Mouse (Mus musculus): ENCODE measurements at regions not wholly inside any gene's neighbourhood (a gene's known extent, or its start where the extent isn't known, plus 50 kb on each side); places are given as distances from the start of the nearest gene placed in this dataset.
"Not testable (repeated sequence)": the region's sequence is repeated elsewhere in the genome, so short reads cannot be mapped to it uniquely, and the experiment has no call there.

DNA sequence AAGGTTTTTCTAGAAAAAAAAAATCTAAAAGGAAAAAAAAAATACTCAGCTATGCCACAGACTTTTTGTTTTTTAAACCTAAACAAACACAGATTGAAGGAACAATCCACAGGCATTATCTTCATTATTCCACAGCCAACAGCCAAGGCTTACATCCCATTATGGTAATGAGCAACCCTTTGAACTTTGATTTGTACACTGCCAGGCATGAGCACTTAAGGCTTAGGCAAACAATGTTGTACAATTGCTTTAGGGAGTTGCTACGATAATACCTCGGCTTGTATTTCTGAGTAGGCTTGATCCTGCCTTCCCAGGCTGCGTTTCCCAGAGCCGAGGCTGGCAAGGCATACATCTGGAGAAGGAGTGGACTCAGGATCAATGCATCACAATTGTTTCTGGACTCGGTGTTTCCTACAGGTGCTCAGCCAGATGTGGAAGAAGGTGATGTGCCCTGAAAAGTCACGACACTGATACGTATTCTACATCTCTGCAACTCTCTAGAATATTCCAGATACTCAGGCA lies 409.0 kb upstream of the Igfbp7 start:
- in situ Hi-C loops (cut with MboI, MseI): no loop called here

DNA sequence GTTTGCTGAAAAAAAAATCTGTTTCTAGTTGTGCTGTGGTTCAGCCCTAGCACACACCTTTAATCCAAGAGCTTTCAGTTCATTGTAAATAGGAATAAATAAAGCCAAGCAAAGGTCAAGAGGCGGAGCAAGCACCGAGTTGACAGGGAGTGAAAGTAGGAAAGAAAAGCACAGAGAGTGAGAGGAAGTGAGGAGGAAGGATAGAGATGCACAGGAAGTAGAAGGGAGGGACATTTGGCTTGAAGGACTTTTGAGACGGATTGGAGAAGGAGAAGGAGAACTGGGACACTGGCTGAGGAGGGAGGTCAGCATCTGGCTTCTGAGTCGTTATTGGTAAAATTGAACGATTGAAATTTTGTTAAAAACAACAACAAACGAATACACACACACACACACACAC lies 402.0 kb upstream of the Igfbp7 start:
- in situ Hi-C loops (cut with MboI, MseI): loop anchor here in 1 of 2 experiments (10.0 kb wide), 1 partner anchor 335 kb away; no protein-coding TSS in a partner anchor

- in situ Hi-C loops (cut with MboI, MseI): loop anchor here in 1 of 2 experiments (10.0 kb wide), 1 partner anchor 333 kb away; no protein-coding TSS in a partner anchor
Measured at GRCm38 (mm10) chr5:77807726-77808125, 399.9 kb upstream of the Igfbp7 start.

GRCm38 (mm10) chr5:77806334-77807157 lies 398.7 kb upstream of the Igfbp7 start:
- in situ Hi-C loops (cut with MboI, MseI): loop anchor here in 1 of 2 experiments (10.0 kb wide), 1 partner anchor 332 kb away; no protein-coding TSS in a partner anchor

DNA sequence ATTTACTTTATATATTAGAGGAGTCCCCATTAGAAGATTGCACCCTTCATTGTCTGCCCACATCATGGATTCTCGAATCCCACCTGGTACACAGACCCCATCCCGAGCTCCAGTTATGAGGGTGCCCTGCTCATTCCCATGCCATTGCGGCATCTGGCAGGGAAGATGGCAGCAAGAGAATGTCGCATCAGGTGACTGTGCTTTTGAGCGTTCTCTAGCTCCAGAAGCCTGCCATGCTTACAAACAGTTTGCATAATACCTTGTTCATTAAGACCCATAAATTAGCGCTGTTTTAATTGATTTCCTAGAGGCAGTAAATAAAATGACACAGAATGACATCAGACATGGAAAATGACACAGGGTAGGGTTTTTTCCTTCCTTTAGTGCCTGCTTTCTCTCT lies 398.0 kb upstream of the Igfbp7 start:
- in situ Hi-C loops (cut with MboI, MseI): loop anchor here in 1 of 2 experiments (10.0 kb wide), 1 partner anchor 331 kb away; no protein-coding TSS in a partner anchor

DNA sequence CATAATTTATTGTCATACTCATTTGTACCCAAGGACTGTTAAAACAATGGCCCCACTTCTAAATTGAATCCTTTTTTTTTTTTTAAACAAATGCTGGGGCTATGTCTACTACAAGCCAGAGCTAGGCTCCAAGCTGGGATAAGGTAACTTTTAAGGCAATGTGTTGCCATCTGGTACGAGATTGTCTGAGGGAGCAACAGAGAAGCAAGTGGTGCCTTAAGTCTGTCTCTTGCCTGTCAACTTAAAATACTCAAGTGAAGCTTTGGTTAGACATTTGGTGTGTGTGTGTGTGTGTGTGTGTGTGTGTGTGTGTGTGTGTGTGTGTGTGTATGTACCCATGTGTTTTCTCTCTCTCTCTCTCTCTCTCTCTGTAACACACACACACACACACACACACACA lies 397.5 kb upstream of the Igfbp7 start:
- in situ Hi-C loops (cut with MboI, MseI): loop anchor here in 1 of 2 experiments (10.0 kb wide), 1 partner anchor 331 kb away; no protein-coding TSS in a partner anchor

DNA sequence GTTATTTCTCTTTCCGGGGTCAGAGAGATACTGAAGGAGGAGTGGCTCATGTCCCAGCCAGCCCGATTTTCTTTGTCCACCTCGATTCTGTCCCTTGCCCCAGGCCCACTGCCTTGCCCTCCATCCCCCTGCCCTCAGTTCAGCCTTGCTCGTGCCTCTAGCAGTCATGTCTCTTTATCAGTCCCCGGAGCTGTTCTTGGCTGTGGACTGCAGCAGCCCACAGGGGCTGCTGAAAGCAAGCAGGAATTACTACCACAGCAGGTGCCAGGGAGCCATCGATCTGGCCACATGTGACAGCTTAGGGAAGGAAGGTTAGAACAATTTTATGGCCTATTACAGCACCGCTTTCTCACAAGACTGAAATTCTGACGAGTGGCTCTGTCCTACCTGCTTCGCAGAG lies 396.3 kb upstream of the Igfbp7 start:
- in situ Hi-C loops (cut with MboI, MseI): loop anchor here in 1 of 2 experiments (10.0 kb wide), 1 partner anchor 329 kb away; no protein-coding TSS in a partner anchor

- in situ Hi-C loops (cut with MboI, MseI): loop anchor here in 1 of 2 experiments (10.0 kb wide), 1 partner anchor 329 kb away; no protein-coding TSS in a partner anchor
Measured at GRCm38 (mm10) chr5:77803562-77803961, 395.7 kb upstream of the Igfbp7 start.

- in situ Hi-C loops (cut with MboI, MseI): no loop called here
Measured at GRCm38 (mm10) chr5:77796960-77797359, 389.1 kb upstream of the Igfbp7 start.

GRCm38 (mm10) chr5:77795766-77796165 lies 387.9 kb upstream of the Igfbp7 start:
- in situ Hi-C loops (cut with MboI, MseI): no loop called here

DNA sequence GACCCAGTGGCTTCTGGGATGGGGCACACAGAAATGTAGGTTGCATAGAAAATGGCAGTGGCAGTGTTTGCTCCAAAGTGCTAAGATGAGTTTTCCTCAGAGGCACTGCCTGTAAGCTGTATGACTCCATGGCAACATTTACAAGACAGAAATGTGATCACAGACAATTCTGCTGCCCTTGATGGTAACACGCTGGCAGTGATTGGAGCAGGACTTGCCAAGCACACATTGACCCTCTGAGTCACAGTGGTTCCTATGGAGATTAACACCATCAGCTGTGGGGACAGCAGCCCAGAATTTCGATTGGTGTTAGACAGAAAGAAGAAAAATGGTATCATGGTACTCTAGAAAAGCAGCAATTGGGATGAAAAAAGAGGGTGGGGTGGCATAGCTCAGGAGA lies 376.1 kb upstream of the Igfbp7 start:
- in situ Hi-C loops (cut with MboI, MseI): no loop called here

DNA sequence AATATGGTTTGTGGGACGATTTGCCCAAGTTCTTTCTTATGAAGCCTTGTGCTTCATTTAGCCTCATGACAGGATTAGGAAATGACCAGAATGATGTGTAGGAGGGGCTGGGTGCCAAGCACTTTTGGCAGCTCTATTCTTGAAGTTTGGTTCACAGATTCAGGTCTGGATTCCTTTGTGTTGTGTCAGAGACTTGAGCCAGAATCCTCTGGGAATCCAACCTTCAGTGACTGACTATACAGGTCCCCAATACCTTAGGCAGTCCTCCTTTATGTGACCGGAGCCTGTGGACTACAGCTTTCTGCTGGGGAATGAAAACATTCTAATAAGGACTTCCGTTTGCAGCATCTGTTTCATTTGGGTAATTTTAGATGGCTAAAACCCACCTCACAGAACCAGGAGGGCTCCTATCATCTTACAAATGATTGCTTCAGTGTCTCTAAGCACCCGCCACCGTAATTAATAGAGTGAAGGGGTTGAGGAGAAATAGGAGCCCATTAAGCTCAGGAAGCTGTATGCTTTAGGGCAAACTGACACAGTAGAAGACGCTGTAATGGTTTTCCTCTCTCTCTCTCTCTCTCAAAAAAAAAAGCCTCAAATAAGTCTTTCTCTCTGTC lies 354.7 kb upstream of the Igfbp7 start:
- in situ Hi-C loops (cut with MboI, MseI): no loop called here

DNA sequence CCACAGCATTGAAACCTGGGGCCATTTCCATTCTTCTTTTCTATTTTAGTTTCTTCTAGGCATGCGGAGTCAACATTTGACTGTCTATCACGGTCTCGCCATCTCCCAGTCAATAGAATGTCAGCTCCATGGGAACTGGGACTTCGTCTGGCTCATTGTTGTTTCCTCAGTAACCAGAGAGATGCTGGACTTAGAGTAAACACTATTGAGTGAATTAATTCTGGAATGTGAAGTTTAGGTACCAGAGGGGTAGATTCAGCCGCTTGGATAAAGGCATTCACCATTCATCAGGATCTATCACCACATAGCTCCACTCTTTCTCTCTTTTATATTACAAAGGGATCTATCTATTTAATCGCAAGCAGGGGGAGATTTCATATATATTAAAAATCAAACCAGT lies 354.2 kb upstream of the Igfbp7 start:
- in situ Hi-C loops (cut with MboI, MseI): no loop called here

DNA sequence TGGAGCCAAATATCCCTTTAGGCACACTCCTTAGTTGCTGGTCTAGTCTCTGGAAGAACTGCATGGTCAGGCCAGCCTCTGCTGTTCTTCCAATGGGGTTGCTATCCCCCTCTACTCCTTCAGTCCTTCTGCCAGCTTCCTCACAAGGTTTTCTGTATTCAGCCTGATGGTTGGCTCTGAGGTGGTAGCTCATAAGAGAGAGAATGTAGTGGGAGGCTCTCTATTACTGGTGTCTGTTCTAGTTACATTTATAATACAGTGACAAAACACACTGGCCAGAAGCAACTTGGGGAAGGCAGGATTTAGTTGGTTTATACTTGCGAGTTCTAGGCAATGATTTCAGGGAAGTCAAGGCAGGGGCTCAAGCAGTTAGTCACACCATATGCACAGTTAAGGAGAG lies 341.1 kb upstream of the Igfbp7 start:
- in situ Hi-C loops (cut with MboI, MseI): no loop called here

DNA sequence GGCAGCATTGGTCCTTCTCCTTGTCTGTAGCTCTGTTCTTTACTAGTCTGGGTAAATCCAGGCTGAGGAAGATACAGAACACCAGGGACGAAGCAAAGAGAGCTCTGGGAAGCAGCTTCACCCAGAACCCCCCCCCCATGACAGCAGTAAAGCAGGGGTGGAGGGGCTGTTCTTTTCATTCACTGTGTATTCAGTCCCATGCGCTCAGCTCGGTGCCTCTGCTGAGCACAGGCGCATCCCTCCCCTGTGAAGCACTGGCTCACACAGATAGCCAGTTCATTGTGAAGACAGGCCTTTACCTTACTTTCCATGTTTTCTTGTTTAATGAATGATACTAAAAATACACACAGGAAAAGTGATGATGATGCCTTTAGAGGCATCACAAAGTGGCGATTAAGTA lies 338.8 kb upstream of the Igfbp7 start:
- in situ Hi-C loops (cut with MboI, MseI): no loop called here

DNA sequence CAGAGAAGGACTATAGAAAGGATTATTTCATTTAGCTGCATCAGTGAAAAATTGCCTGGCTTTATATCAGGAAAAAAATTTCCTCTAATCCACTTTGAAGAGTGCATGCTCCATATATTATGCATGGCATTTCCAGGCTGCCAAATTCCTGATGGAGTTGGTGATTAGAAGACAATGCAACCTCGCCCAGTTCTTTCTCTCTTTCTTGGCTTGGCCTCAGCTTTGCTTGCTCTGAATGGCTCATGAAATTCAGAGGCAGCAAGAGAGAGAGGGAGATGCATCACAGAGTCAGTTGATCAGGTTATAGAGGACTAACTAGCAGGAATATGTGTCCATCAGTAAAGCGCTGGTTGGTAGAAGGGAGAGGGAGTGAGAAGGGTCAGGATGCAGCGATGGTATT lies 335.6 kb upstream of the Igfbp7 start:
- in situ Hi-C loops (cut with MboI, MseI): no loop called here

DNA sequence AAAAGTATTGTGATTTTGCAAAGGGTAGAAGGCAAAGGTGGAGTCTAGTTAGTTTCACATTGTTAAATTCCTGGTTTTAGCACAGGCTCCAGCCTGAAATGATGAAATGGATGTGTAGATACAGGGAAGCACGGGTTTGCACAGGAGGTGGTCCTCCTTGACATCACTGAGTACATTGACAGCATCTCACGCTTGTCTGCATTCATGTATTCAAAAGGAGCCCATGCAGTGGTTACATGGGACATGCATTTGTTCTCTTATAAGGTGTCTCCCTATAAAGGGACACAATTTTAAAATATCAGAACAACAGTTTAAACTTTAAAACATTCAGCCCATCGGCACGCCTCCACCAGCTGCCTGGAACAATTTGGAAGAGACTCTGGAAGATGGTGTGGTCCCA lies 322.4 kb upstream of the Igfbp7 start:
- in situ Hi-C loops (cut with MboI, MseI): not testable (repeated sequence)

DNA sequence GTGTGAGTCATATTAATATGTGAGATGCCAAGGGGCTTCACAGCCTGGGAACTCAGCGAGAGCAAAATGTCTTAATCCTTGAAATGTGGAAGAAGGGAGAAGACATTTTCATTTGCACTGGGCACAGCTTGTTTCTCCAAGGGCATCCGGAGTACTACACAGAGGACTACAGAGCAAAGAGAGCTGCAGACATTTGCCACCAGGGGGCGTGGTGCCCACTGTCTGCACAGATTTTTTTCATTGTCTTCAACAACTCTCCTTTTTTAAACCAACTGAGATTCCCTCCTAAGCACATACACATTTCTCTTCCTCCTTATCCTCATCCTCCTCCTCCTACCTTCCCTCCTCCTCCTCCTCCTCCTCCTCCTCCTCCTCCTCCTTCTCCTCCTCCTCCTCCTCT lies 273.8 kb upstream of the Igfbp7 start:
- in situ Hi-C loops (cut with MboI, MseI): no loop called here

GRCm38 (mm10) chr5:77672073-77672924 lies 264.5 kb upstream of the Igfbp7 start:
- in situ Hi-C loops (cut with MboI, MseI): no loop called here

DNA sequence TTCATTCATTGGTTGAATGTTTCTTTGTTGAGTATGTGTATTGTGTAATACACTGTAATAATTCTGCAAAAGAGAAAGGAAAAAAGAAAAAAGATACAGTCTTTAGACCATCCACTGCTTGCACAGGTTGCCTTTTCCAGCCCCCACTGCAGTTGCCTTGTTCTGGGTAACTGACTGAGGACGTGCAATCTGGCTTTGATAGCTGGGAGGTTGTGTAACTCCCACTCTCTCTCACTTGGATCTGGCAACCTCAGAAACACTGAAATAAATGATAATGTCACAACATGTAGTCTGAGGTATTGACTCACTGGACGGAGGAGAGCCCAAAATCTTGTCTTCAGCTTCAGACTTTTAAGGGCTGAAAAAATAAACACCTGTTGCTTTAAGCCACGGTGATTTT lies 255.3 kb upstream of the Igfbp7 start:
- in situ Hi-C loops (cut with MboI, MseI): no loop called here

DNA sequence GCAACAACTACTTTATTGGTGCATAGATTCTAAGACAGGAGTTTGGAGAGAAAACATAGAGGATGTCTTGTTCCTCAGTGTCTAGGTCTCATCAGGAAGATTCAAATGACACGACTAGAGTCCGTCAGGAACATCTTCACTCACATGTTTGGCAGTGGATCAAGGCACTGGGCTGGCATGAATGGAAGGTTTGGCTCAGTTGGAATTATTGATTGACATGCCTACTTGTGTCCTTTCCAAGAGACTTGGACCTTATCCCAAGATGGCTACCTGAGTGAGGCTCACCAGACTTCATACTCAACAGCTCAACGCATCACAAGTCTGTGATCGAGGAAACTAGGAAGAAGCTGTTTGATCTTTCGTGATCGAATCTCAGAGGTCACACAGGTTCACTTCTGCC lies 251.2 kb upstream of the Igfbp7 start:
- in situ Hi-C loops (cut with MboI, MseI): loop anchor here in 1 of 2 experiments (10.0 kb wide), 1 partner anchor 1246 kb away; no protein-coding TSS in a partner anchor
